Mouse (Mus musculus) gastrocnemius, postnatal 36 days (tissue): Measurements from ENCODE around the gene Incenp. TPM values are rescaled to one million over a fixed set of nuclear protein-coding genes. Genes with fewer than 3 reads are reported as not detected.
"Not testable (repeated sequence)": the region's sequence is repeated elsewhere in the genome, so short reads cannot be mapped to it uniquely, and the experiment has no call there.

Experiments
- DNase-seq, 2 experiments: peaks; one replicate each; pipeline ENCODE4 v3.0.0; 2022
- intact Hi-C: fragments of 180-260 bp; cut with DNase I; formaldehyde crosslinking; loops from one replicate; pipeline ENCODE4 v1.15.1; 2025
- microRNA-seq, 2 experiments: library from miRNA; unstranded; fragments of <30 nt; microRNA quantifications; one replicate each; pipeline ENCODE4 v1.2.0; 2021
- total RNA-seq, 2 experiments: library from RNA; stranded (reverse); gene quantifications; 2 replicates each; pipeline ENCODE4 v1.2.3; 2021

The Incenp gene
- total RNA-seq, 2 experiments from 2014 or later: 1.9 to 6.4 TPM

DNA sequence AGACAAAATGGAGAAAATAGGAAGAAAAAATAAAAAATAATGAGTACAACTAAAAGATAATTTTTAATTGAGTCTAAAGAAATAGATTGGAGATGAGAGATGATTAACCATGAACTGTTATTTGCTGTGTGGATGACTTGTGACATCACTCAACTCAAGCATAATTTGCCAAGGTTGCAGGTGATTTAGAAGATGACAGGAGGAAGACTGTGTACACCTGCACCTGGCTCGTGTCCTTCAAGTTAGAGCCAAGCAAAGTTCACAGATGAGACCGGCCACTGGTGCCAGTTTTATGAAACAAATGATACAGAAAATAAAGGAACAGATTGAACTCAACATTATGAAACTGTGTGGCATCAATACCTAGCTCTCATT is 62.0 kb downstream of the Incenp start:
- intact Hi-C loops: no loop called here
- no peak for DNase-seq

DNA sequence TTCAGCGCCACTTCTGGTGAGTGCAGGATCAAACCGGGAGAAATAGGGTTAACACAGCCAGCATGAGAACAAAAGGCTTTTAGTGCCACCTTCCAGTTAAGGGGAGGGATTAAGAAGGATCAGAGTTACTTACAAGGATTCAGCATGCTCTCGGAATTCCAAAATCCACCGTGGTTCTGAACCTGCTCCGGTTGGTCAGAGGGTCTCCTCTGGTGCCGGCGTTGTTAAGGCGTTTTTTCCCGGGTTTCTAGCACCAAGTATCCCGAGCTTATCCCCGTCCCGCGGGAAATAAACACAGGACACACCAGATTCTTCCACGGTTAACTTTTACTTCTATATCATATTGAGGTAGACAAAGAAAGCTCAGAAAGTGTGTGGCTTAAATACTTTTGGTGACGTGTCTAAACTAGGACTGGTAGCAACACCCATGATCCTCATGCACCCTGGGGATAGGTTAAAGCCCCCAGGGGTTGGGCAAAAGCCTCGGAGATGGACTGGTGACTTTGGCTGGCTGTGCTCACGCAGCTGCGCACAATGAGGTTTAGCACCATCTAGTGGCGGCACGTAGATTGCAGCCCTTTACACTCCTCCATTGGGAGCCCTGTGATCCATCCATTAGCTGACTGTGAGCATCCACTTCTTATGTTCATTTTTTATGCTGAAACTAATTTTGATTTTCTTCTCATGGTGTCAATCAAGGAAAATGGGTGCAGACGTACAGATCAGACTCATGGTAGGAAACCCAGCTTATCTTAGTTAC is 62.6 kb downstream of the Incenp start:
- intact Hi-C loops: not testable (repeated sequence)

More for the DNA sequence above, 62.6 kb downstream of the Incenp start:
- DNase-seq: peak; percentile 12 to 33

Small RNAs within 50 kb of the gene (microRNA-seq; reads per million reads assigned to microRNA genes)
- gene Gm22369 (0 reads per million in 2 experiments), gene Gm24484 (0 reads per million in 2 experiments)

Other genes with a start within 250 kb of the Incenp start
- not detected for gene Scgb2a2, start 52.0 kb downstream of the Incenp start, total RNA-seq
- 1,000 to 10,000 TPM; 1,946 to 2,068 TPM for gene Fth1, start 81.0 kb upstream of the Incenp start, total RNA-seq
- under 1 TPM in 1 of 2 experiments, not detected in 1; 0.15 TPM for gene Best1, start 102.1 kb upstream of the Incenp start, total RNA-seq
- 1 to 10 TPM; 4.5 to 4.6 TPM for gene Rab3il1, start 102.1 kb upstream of the Incenp start, total RNA-seq
- 1 to 10 TPM; 2.4 to 2.9 TPM for gene Fads3, start 142.0 kb upstream of the Incenp start, total RNA-seq
- gene Fads2, start 202.2 kb upstream of the Incenp start, total RNA-seq: 1 to 10 TPM; 2.2 to 2.4 TPM